Mouse (Mus musculus): ENCODE measurements around the gene Olfr222. TPM values are rescaled to one million over a fixed set of nuclear protein-coding genes. Genes with fewer than 3 reads are reported as not detected.

The Olfr222 gene
- polyA plus RNA-seq, 1 experiment, result not detected

DNA sequence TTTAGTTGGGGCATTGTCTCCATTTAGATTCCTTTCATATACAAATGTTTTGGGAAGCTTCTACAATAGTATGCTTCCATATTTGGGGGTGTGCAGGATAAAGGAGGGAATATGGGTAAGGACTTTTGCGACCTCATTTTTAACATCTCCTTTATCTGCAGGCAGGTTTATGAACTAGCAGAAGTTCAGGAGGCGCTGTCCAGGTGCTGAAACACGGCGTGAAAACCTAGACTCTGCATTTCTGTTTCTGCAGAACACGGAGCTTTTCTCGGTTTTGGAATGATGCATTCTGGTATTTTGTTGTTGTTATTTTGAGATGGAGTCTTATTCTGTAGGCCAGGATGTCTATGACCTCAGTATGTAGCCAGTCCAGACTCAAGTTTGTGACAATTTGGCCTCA lies 8.5 kb upstream of the Olfr222 start:
- no peak for DNase-seq (ENCODE audit: low read depth)
- TF ChIP-seq POLR2A (IDR thresholded peaks at IDR 0.05; ENCODE audit: borderline replicate concordance, extremely low read depth, insufficient read depth, insufficient read length, poor library complexity, severe bottlenecking) (no peak), CTCF (IDR thresholded peaks at IDR 0.05; ENCODE audit: borderline replicate concordance, extremely low read depth, insufficient read depth, insufficient read length) (no peak)

- DNase-seq (ENCODE audit: low read depth), result peak; percentile 3
- TF ChIP-seq POLR2A (IDR thresholded peaks at IDR 0.05; ENCODE audit: borderline replicate concordance, extremely low read depth, insufficient read depth, insufficient read length, poor library complexity, severe bottlenecking), result no peak
- no peak for TF ChIP-seq CTCF (IDR thresholded peaks at IDR 0.05; ENCODE audit: borderline replicate concordance, extremely low read depth, insufficient read depth, insufficient read length)
Measured at GRCm38 (mm10) chr11:59575726-59576125, 309 bp downstream of the Olfr222 start.

GRCm38 (mm10) chr11:59569306-59569705 lies 6.7 kb downstream of the Olfr222 start:
- peak; percentile 3 for DNase-seq (ENCODE audit: low read depth)
- TF ChIP-seq POLR2A (IDR thresholded peaks at IDR 0.05; ENCODE audit: borderline replicate concordance, extremely low read depth, insufficient read depth, insufficient read length, poor library complexity, severe bottlenecking) (no peak), CTCF (IDR thresholded peaks at IDR 0.05; ENCODE audit: borderline replicate concordance, extremely low read depth, insufficient read depth, insufficient read length) (peak; percentile 52; the same call in 1 of the 2 replicates)

DNA sequence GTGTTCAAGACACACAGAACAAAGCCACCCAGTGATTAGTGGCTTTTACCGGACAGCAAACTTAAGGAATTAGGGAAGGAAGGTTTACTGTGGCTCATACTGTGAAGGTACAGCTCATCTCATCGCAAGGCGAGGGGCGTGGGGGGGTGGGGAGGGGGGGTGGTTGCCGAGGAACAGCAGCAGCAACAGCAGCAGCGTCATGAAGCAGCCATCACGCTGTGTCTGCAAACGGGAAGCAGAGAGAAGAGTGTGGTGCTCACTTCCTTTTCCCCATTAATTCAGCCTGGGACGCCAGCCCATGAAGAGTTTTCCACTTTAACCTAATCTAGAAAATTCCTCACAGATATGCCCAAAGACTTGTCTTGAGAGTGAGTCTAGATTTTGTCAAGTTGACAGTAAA lies 13.2 kb downstream of the Olfr222 start:
- TF ChIP-seq POLR2A (IDR thresholded peaks at IDR 0.05; ENCODE audit: borderline replicate concordance, extremely low read depth, insufficient read depth, insufficient read length, poor library complexity, severe bottlenecking), result no peak
- no peak for TF ChIP-seq CTCF (IDR thresholded peaks at IDR 0.05; ENCODE audit: borderline replicate concordance, extremely low read depth, insufficient read depth, insufficient read length)
- no peak for DNase-seq (ENCODE audit: low read depth)

- no peak for DNase-seq (ENCODE audit: low read depth)
- no peak for TF ChIP-seq POLR2A (IDR thresholded peaks at IDR 0.05; ENCODE audit: borderline replicate concordance, extremely low read depth, insufficient read depth, insufficient read length, poor library complexity, severe bottlenecking)
Measured at GRCm38 (mm10) chr11:59562336-59562735, 13.7 kb downstream of the Olfr222 start.

- TF ChIP-seq POLR2A (IDR thresholded peaks at IDR 0.05; ENCODE audit: borderline replicate concordance, extremely low read depth, insufficient read depth, insufficient read length, poor library complexity, severe bottlenecking) (no peak), CTCF (IDR thresholded peaks at IDR 0.05; ENCODE audit: borderline replicate concordance, extremely low read depth, insufficient read depth, insufficient read length) (no peak)
Measured at GRCm38 (mm10) chr11:59560906-59561305, 15.1 kb downstream of the Olfr222 start.

DNA sequence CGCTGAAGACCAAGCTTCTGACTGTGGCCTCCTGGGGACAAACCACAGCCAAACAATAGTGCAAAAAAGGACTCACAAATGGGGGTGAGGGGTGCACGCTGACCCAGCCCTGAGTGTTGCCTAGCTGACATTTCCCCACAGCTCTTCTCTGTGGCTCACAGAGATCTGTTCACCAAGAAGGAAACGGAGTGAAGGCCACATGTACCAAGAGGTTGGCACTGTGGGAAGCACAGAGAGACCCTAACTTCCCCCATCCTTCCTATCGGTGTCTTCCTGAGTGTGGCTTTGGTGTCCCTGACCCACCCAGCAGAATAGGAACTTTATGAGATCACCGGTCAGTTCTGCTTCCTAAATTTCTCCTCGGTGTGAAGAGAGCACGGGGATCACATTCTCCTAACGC lies 21.5 kb downstream of the Olfr222 start:
- no peak for TF ChIP-seq POLR2A (IDR thresholded peaks at IDR 0.05; ENCODE audit: borderline replicate concordance, extremely low read depth, insufficient read depth, insufficient read length, poor library complexity, severe bottlenecking)
- no peak for TF ChIP-seq CTCF (IDR thresholded peaks at IDR 0.05; ENCODE audit: borderline replicate concordance, extremely low read depth, insufficient read depth, insufficient read length)
- no peak for DNase-seq (ENCODE audit: low read depth)

More at GRCm38 (mm10) chr11:59560906-59561305, 15.1 kb downstream of the Olfr222 start:
- no peak for DNase-seq (ENCODE audit: low read depth)

DNA sequence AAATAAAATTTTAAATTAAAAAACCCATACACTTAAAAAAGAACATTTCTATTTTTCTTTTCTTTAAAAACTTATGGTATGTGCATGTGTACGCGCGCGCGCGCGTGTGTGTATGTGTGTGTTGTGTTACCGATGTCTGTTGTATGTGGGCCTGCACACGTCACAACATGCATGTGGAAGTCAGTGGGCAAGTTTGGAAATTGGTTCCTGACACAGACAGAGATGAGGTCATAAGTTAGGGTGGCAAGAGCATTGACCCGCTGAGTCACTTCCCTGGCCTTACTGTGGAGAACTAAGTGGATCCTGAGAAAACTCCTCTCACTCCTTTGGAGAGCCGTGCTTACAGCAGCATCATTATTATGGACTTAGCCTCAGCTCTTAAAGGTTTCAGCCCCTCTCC lies 21.9 kb downstream of the Olfr222 start:
- DNase-seq (ENCODE audit: low read depth), result no peak
- TF ChIP-seq POLR2A (IDR thresholded peaks at IDR 0.05; ENCODE audit: borderline replicate concordance, extremely low read depth, insufficient read depth, insufficient read length, poor library complexity, severe bottlenecking), result no peak
- no peak for TF ChIP-seq CTCF (IDR thresholded peaks at IDR 0.05; ENCODE audit: borderline replicate concordance, extremely low read depth, insufficient read depth, insufficient read length)

- TF ChIP-seq CTCF (IDR thresholded peaks at IDR 0.05; ENCODE audit: borderline replicate concordance, extremely low read depth, insufficient read depth, insufficient read length) (no peak), POLR2A (IDR thresholded peaks at IDR 0.05; ENCODE audit: borderline replicate concordance, extremely low read depth, insufficient read depth, insufficient read length, poor library complexity, severe bottlenecking) (no peak)
- DNase-seq (ENCODE audit: low read depth), result no peak
Measured at GRCm38 (mm10) chr11:59544005-59544404, 32.0 kb downstream of the Olfr222 start.

- no peak for DNase-seq (ENCODE audit: low read depth)
- no peak for TF ChIP-seq POLR2A (IDR thresholded peaks at IDR 0.05; ENCODE audit: borderline replicate concordance, extremely low read depth, insufficient read depth, insufficient read length, poor library complexity, severe bottlenecking)
- TF ChIP-seq CTCF (IDR thresholded peaks at IDR 0.05; ENCODE audit: borderline replicate concordance, extremely low read depth, insufficient read depth, insufficient read length), result no peak
Measured at GRCm38 (mm10) chr11:59543376-59543775, 32.7 kb downstream of the Olfr222 start.

DNA sequence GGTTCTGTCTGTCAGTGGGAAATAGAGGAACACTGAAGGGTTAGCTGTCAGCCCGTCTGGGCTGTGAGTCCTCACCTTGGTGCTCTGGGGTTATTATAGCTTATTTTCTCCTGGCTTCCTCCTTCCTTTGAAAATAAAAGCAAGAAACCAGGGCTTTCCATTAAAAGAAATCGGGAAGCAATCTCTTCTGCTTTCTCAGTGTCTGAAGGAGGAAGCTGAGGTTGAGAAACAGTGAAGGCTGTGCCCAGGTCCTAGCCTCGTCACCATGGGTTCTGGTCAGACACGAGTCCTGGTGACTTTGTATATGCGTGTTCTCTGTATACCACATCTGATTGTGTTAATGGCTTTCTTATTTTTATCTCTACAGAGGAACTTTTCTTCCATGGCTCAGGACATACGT lies 33.6 kb downstream of the Olfr222 start:
- TF ChIP-seq POLR2A (IDR thresholded peaks at IDR 0.05; ENCODE audit: borderline replicate concordance, extremely low read depth, insufficient read depth, insufficient read length, poor library complexity, severe bottlenecking) (no peak), CTCF (IDR thresholded peaks at IDR 0.05; ENCODE audit: borderline replicate concordance, extremely low read depth, insufficient read depth, insufficient read length) (no peak)
- no peak for DNase-seq (ENCODE audit: low read depth)

GRCm38 (mm10) chr11:59541324-59541723 lies 34.7 kb downstream of the Olfr222 start, which contains the start of gene Nlrp3:
TSS of gene Nlrp3 (plus strand) at chr11:59541568.
- no peak for DNase-seq (ENCODE audit: low read depth)
- TF ChIP-seq CTCF (IDR thresholded peaks at IDR 0.05; ENCODE audit: borderline replicate concordance, extremely low read depth, insufficient read depth, insufficient read length) (no peak), POLR2A (IDR thresholded peaks at IDR 0.05; ENCODE audit: borderline replicate concordance, extremely low read depth, insufficient read depth, insufficient read length, poor library complexity, severe bottlenecking) (no peak)

All from brain, embryonic 14.5 days (tissue).